Mouse (Mus musculus) mouse embryonic stem cell (cell line): ENCODE data around the gene 4930402H24Rik.

ENCODE experiments used
- in situ Hi-C, 2 experiments: fragments of 300-500 bp; cut with MboI; formaldehyde crosslinking; loops; 1 replicate in 1 of 2; 3 replicates in 1 of 2; pipeline ENCODE4 v1.14.3; 2019 to 2020; ENCODE audit warnings: low sequenced_read_pairs in 2 of 2, low pct_unique_long_range_greater_than_20kb in 1 of 2, mixed read lengths in 1 of 2; ENCODE audit not compliant: unreplicated experiment in 1 of 2

The 4930402H24Rik gene

GRCm38 (mm10) chr2:130827410-130827809 lies 78.8 kb downstream of the 4930402H24Rik start:
- in situ Hi-C loops, result no loop called here

DNA sequence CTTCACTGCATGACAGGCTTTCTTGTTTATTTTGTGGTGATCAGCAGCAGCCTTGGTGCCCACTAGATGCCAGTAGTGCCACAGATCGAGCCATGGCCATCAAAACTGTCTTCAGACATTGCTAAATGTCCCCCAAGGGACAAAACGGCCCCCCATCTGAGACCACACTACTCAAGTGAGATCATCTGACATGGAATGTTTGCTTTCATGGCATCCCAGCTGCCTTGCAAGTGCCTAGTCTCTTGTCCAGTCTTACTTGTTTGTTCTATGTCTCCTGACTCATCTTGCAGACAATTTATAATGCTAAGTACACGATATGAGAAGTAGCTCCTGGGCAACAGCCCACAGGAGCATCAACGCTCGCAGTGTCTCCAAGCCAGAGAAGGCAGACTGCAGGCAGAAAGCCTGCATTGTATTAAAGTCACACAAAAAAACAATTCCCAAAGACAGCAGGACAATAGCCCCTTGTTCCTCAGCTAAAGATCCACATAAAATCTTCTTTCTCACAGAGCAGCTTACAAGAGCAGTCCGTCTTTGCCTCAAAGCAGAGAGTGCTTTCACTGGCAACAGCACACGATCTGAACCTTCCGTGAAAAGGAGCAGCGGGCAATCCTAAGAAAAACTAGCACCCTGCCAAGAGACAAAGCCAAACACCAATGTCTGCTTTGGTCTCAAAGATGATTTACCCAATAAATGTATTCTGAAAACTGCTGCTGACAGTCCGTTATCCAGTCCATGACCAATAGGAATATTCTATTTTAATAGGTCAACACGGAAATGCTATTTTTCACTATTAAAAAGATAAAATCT lies 87.2 kb downstream of the 4930402H24Rik start:
- in situ Hi-C loops, result no loop called here

- in situ Hi-C loops, result no loop called here
These were observed 88.3 kb downstream of the 4930402H24Rik start for GRCm38 (mm10) chr2:130817865-130818264.

GRCm38 (mm10) chr2:130816205-130816604 lies 90.0 kb downstream of the 4930402H24Rik start:
- in situ Hi-C loops, result no loop called here

DNA sequence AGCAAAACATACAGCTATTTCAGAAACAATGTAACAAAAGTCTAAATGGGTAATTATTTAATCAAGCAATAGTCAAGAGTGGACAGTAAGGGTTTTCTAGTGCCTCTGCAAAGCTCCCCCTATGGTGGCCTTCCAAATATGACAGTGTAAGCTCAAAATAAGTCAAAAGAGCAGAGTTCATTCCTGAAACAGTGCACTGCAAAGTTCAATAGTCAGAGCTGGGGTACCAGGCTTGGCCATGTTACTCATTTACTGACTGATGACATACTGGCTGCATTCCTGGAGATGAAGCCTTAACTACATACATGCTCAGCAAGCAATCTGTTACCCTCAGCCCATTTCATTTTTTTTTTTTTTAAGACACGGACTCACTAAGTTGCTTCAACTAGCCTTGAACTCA lies 91.7 kb downstream of the 4930402H24Rik start:
- in situ Hi-C loops, result no loop called here

- in situ Hi-C loops, result no loop called here
These were observed 92.5 kb downstream of the 4930402H24Rik start for GRCm38 (mm10) chr2:130813729-130814128.

DNA sequence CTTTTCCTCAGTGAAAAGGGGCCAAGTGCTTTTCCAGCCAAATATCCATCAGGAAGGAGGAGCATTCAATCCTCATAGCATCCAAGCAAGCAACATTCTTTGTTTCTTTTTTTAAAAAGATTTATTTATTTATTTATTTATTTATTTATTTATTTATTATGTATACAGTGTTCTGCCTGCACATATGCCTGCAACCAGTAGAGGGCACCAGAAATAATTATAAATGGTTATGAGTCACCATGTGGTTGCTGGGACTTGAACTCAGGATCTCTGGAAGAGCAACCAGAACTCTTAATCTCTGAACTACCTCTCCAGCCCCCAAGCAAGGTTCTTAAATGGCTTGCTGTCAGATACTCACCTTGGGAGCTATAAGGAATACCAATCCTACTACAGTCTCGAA lies 93.7 kb downstream of the 4930402H24Rik start:
- in situ Hi-C loops, result no loop called here

DNA sequence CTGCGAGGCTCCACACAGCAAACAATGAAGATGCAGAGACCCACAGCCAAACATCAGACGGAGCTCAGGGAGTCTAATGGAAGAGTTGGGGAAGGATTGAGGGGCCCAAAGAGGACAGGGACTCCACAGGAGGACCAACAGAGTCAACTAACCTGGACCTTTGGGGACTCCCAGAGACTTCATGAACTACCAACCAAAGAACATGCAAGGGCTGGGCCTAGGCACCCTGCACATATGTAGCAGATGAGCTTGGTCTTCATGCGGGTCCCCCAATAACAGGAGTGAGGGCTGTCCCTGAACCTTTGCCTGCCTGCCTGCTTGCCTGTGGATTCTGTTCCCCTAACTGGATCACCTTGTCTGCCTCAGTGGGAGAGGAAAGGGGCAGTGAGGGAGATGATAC lies 101.1 kb downstream of the 4930402H24Rik start:
- in situ Hi-C loops, result no loop called here

- in situ Hi-C loops, result no loop called here
These were observed 102.5 kb downstream of the 4930402H24Rik start for GRCm38 (mm10) chr2:130803706-130804105.

GRCm38 (mm10) chr2:130795731-130796130 lies 110.5 kb downstream of the 4930402H24Rik start:
- in situ Hi-C loops, result no loop called here

DNA sequence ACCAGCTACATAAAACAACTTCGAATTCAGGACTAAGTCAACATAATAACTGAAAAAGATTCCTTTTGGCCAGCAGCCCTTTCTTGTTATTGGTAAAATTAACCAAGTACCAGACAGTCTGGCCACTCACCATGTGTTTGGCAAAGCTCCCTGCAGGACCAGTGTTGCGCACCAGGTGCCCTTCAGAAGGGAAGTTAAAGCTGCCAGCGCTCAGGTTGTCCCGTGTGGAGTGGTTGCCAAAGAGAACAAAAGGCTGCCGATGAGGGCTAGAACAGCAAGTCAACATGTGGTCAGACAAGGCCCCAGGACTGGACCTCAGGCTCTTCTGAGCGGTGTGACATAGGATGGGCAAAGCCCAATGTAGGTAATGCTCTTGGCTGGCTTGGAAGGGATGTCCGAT lies 114.5 kb downstream of the 4930402H24Rik start:
- in situ Hi-C loops, result no loop called here

DNA sequence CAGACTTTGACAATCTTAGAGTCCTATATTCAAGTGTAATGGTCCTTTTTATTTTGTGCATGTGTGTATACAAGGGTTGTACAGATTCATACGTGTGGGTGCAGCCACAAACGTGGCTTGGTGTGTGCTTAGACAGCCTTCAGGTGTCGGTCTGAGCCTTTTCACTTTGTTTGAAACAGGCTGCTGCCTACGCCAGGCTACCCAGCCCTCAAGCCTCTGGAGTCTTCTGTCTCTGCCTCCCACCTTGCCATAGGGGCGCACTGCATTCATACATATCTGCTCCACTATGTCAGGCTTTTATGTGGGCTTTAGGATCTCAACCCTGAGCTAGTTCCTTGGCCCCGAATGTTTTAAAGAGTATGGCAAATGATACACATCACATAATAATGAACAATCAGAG lies 116.6 kb downstream of the 4930402H24Rik start:
- in situ Hi-C loops, result no loop called here

DNA sequence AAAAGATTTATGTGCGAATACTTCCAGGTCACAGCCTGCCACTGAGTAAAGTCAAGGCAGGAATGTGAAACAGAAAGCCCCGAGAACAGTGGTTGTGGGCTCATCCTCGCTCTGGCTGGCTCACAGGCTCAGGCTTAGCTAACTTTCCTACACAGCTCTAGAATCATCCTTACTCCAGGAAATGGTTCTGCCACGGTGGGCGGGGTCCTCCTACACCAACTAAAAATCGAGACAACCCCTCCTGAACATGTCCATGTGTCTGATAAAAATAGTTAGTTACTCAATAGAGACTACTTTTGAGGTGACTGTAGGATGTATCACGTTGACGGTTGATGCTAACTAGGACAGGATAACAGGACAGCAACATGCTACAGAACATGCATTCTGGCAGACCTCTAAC lies 117.2 kb downstream of the 4930402H24Rik start:
- in situ Hi-C loops, result no loop called here

GRCm38 (mm10) chr2:130784939-130785338 lies 121.3 kb downstream of the 4930402H24Rik start:
- in situ Hi-C loops, result no loop called here

- in situ Hi-C loops, result no loop called here
These were observed 125.4 kb downstream of the 4930402H24Rik start for GRCm38 (mm10) chr2:130780615-130781303.

DNA sequence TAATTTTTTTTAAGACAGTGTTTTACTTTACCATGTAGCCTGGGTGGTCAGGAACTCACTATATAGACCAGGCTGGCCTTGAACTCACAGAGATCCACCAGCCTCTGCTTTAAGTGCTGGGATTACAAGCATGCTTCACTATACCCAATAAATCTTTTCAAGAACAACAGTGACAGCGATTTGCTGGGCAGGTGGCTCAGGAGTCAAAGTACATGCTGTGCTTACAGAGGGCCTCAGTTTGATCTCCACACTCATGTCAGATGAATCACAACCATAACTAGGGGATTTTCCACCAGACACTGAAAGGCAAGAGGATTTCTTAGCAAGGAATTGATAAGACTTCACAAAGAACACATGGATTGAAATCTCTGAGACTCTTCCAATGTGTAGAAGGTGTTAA lies 126.3 kb downstream of the 4930402H24Rik start:
- in situ Hi-C loops, result no loop called here

- in situ Hi-C loops, result no loop called here
These were observed 129.6 kb downstream of the 4930402H24Rik start for GRCm38 (mm10) chr2:130776610-130777009.

DNA sequence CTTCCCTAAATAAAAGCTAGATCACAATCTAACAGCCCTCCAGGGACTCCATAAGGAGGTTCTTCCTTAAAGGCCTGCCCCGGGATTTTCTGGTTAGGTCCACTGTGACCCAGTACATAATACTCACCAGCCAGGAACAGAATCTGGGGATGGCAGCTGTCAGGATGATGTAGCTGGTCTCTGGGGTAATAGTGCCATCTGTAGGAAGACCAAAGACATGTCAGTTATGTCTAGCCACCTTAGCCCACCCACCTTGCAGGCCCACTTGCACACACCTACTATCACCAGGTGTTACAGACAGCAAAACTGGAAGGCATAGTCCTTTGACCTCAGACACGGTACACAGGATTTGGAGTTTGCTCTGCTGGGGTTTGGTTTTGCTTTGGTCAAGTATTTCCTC lies 138.7 kb downstream of the 4930402H24Rik start:
- in situ Hi-C loops, result no loop called here

DNA sequence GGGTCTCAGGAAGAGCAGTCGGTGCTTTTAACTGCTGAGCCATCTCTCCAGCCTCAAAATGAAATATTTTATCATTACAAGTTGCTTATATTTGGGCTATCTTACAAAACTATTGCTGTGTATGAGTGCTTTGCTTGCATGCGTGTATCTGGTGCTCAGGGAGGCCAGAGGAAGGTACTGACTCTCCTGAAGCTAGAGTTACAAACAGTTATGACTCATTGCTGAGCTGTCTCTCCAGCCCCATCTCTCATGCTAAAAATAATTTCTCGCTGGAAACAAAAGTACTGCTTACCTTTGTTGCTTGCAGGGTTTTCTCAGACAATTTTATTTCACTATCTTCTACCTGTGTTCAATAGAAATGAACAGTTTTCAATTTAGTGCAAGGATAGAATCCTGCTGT lies 140.8 kb downstream of the 4930402H24Rik start:
- in situ Hi-C loops, result no loop called here

- in situ Hi-C loops, result no loop called here
These were observed 145.3 kb downstream of the 4930402H24Rik start for GRCm38 (mm10) chr2:130760876-130761275.
